Mouse (Mus musculus) right cerebral cortex, postnatal 10 days (tissue): ENCODE results near the gene Unc13c.
A peak's percentile ranks its signal among the peaks of the same experiment; 100 is the strongest.

Experiments
- DNase-seq, 2 experiments: peaks; one replicate each; pipeline ENCODE4 v3.0.0; 2021; ENCODE audit warnings: low spot score in 2 of 2

Unc13c gene

GRCm38 (mm10) chr9:73968641-73969121, at the start of gene Unc13c:
Gene Unc13c, minus strand, starts transcription at chr9:73968966.
- peak; percentile 70 to 71 for DNase-seq

- peak in 1 of 2 experiments; percentile 23 for DNase-seq
Observed at GRCm38 (mm10) chr9:74007976-74008686, 39.4 kb upstream of the Unc13c start.

GRCm38 (mm10) chr9:74002388-74002990, 33.7 kb upstream of the Unc13c start:
- DNase-seq, result peak in 1 of 2 experiments; percentile 23

GRCm38 (mm10) chr9:73988096-73988495, 19.3 kb upstream of the Unc13c start:
- DNase-seq, result no peak

- no peak for DNase-seq
Observed at GRCm38 (mm10) chr9:73987236-73987635, 18.5 kb upstream of the Unc13c start.

- peak; percentile 84 to 89 for DNase-seq
Observed at GRCm38 (mm10) chr9:73982597-73983344, 14.0 kb upstream of the Unc13c start.

GRCm38 (mm10) chr9:73972327-73972988, 3.7 kb upstream of the Unc13c start:
- no peak for DNase-seq

- peak; percentile 30 to 36 for DNase-seq
Observed at GRCm38 (mm10) chr9:73970717-73971116, 2.0 kb upstream of the Unc13c start.

- DNase-seq, result no peak
Observed at GRCm38 (mm10) chr9:73965322-73965915, 3.3 kb downstream of the Unc13c start.

GRCm38 (mm10) chr9:73962471-73962870, 6.3 kb downstream of the Unc13c start:
- no peak for DNase-seq

GRCm38 (mm10) chr9:73952331-73952730, 16.4 kb downstream of the Unc13c start:
- DNase-seq, result no peak

- DNase-seq, result no peak
Observed at GRCm38 (mm10) chr9:73951586-73951985, 17.2 kb downstream of the Unc13c start.

- DNase-seq, result peak; percentile 58 to 59
Observed at GRCm38 (mm10) chr9:73934844-73935243, 33.9 kb downstream of the Unc13c start.

- DNase-seq, result no peak
Observed at GRCm38 (mm10) chr9:73931988-73932387, 36.8 kb downstream of the Unc13c start.

- DNase-seq, result peak in 1 of 2 experiments; percentile 21
Observed at GRCm38 (mm10) chr9:73927276-73927675, 41.5 kb downstream of the Unc13c start.

- DNase-seq, result no peak
Observed at GRCm38 (mm10) chr9:73922449-73923115, 46.2 kb downstream of the Unc13c start.

GRCm38 (mm10) chr9:73905959-73906358, 62.8 kb downstream of the Unc13c start:
- DNase-seq, result no peak

GRCm38 (mm10) chr9:73898516-73898915, 70.2 kb downstream of the Unc13c start:
- no peak for DNase-seq

GRCm38 (mm10) chr9:73896210-73896609, 72.6 kb downstream of the Unc13c start:
- DNase-seq, result peak in 1 of 2 experiments; percentile 26

- DNase-seq, result no peak
Observed at GRCm38 (mm10) chr9:73883587-73883986, 85.2 kb downstream of the Unc13c start.

- peak in 1 of 2 experiments; percentile 32 for DNase-seq
Observed at GRCm38 (mm10) chr9:73883143-73883542, 85.6 kb downstream of the Unc13c start.
